Mouse (Mus musculus): ENCODE measurements around the gene Radil. TPM values are rescaled to one million over a fixed set of nuclear protein-coding genes. Genes with fewer than 3 reads are reported as not detected.

The Radil gene
- polyA plus RNA-seq, 1 experiment from 2014 or later = 3.5 TPM

DNA sequence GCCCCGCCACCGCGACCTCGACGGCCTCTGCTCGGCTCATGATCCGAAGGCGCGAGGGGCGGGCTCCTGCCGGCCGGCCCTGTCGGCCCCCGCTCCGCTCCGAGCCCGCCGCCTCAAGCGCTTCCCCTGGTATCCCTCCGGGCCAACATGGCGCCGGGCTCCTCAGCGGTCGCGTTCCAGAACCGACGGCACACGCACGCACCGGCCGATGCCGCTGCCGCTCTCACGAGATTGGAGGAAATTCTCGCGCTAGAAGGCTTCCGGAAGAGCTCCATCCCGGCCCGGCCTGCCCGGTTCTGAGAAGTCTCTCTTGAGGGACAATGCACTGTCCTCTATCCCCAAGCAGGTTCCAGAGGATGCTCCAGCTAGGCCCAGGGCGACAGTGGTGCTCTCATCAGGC lies 21.0 kb downstream of the Radil start, which contains the start of gene Papolb:
Papolb (minus strand) TSS at position 162 of the 400 bp plus-strand sequence.
- no peaks in the 10 kb centered on the region for H3K9me3 ChIP-seq
- peaks cover 34% of the 10 kb centered on the region for H3K27me3 ChIP-seq
- no peaks in the 10 kb centered on the region for H3K36me3 ChIP-seq
- H3K27ac ChIP-seq = no peak within 1 kb of the TSS
- H3K4me3 ChIP-seq = peak within 1 kb of the TSS; percentile 23
- H3K4me1 ChIP-seq = peaks cover 14% of the 10 kb centered on the region
- ATAC-seq (ENCODE audit: borderline replicate concordance, extremely low read depth, low FRiP score, low TSS enrichment) = peak; percentile 57; the same call in 1 of the 2 replicates
- peak within 1 kb of the TSS; percentile 47 for H3K4me2 ChIP-seq
- no peak within 1 kb of the TSS for H3K9ac ChIP-seq
- 36% methylated on average over 41 of the region's 41 CpGs for WGBS

DNA sequence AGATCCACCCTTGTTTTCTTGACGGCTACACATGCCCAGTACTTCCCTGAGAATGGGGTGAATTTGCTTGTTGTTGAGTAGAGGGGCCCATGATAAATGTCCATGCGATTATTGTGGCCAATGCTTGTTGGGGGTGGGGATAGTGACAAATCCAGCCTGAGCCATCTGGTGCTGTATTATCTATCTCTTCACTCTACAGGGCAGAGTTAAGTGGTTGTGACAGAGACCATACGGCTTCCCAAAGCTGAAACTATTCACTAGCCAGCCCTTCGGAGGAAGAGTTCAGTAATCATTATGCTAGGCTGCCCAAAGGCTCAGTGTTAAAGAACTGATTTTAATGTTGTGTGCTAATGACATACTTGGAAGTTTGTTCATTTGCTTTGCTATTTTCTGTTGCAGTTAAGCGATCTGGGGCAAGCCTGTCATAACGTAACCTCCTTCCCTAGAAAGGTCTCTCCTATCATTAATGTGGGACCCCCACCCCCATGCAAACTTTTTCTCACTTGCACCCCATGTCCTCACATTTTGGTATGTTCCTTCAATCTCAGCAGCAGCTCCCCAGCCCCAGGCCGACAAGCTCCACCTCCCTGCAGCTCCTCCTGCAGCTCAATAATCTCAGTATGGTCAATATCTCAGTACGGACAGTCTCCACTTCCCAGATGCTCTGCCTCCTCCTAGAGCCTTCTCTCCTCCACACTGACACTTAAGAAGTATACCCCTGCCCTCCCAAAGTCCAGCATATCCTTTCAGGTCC lies 26.0 kb downstream of the Radil start:
- Histone ChIP-seq H3K27ac (peak overlapping the region; percentile 83), H3K4me1 (peaks cover 15% of the 10 kb centered on the region), H3K9me3 (no peaks in the 10 kb centered on the region), H3K27me3 (peaks cover 20% of the 10 kb centered on the region), H3K36me3 (no peaks in the 10 kb centered on the region), H3K4me2 (peak overlapping the region; percentile 6; the same call in 1 of the 2 replicates), H3K9ac (no peak overlapping the region), H3K4me3 (no peak overlapping the region)
- peak; percentile 91; the same call in 1 of the 2 replicates for ATAC-seq (ENCODE audit: borderline replicate concordance, extremely low read depth, low FRiP score, low TSS enrichment)
- 41% methylated on average over 8 of the region's 8 CpGs for WGBS

- WGBS = 74% methylated on average over 11 of the region's 11 CpGs
- H3K9ac ChIP-seq = no peak overlapping the region
- ATAC-seq (ENCODE audit: borderline replicate concordance, extremely low read depth, low FRiP score, low TSS enrichment) = no peak
Measured at GRCm38 (mm10) chr5:142521195-142521866, 29.6 kb downstream of the Radil start.

DNA sequence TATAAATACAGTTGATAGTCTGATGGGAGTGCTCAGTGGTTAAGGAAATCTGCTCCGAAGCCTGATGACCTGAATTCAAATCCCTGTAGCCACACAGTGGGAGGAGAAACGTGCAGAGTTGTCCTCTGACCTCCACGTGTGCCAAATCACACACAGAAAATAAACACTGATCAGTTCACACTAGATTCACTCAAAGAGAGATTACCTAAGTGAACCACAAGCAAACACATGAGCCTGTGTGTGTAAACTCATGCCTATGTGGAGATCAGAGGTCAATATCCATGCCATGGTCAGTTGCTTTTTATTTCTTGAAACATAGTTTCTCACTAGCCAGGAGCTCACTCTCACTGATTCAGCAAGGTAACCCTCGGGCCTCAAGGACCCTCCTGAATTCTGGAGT lies 30.5 kb downstream of the Radil start:
- no peak overlapping the region for H3K27ac ChIP-seq
- H3K27me3 ChIP-seq = no peaks in the 10 kb centered on the region
- WGBS = 45% methylated on average over 4 of the region's 4 CpGs
- H3K36me3 ChIP-seq = no peaks in the 10 kb centered on the region
- no peak overlapping the region for H3K4me3 ChIP-seq
- no peak overlapping the region for H3K4me2 ChIP-seq
- H3K9me3 ChIP-seq = no peaks in the 10 kb centered on the region
- no peak overlapping the region for H3K9ac ChIP-seq
- peaks cover 22% of the 10 kb centered on the region for H3K4me1 ChIP-seq
- no peak for ATAC-seq (ENCODE audit: borderline replicate concordance, extremely low read depth, low FRiP score, low TSS enrichment)

More at GRCm38 (mm10) chr5:142521195-142521866, 29.6 kb downstream of the Radil start:
- no peak overlapping the region for H3K4me3 ChIP-seq
- no peak overlapping the region for H3K4me2 ChIP-seq
- H3K36me3 ChIP-seq = no peaks in the 10 kb centered on the region
- H3K9me3 ChIP-seq = no peaks in the 10 kb centered on the region
- no peak overlapping the region for H3K27ac ChIP-seq
- peaks cover 30% of the 10 kb centered on the region for H3K4me1 ChIP-seq
- H3K27me3 ChIP-seq = no peaks in the 10 kb centered on the region

DNA sequence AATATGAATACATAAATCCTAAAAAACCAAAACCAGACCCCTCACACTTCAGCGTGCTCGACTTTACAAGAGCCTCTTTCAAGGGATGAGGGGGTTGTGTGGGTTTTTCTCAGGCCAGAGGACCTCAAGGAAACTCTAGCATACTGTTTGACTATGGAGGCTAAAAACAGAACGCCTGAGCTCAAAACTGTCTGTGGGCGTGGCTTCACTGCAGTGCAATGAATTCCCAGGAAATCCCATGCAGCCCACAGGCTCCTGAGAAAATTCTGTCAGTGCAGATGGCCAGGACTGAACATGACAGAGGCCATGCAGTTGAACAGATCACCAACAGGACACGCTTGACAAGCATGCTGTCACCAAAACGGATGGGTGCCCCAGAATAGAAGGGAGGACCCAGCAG lies 31.9 kb downstream of the Radil start:
- Histone ChIP-seq H3K9ac (no peak overlapping the region), H3K27me3 (no peaks in the 10 kb centered on the region), H3K36me3 (no peaks in the 10 kb centered on the region), H3K9me3 (no peaks in the 10 kb centered on the region), H3K4me3 (no peak overlapping the region), H3K4me1 (peaks cover 16% of the 10 kb centered on the region), H3K4me2 (no peak overlapping the region), H3K27ac (no peak overlapping the region)
- 0 out of 2 replicates have a peak, but pooled peaks have one; percentile 25 for ATAC-seq (ENCODE audit: borderline replicate concordance, extremely low read depth, low FRiP score, low TSS enrichment)
- 42% methylated on average over 6 of the region's 6 CpGs for WGBS

DNA sequence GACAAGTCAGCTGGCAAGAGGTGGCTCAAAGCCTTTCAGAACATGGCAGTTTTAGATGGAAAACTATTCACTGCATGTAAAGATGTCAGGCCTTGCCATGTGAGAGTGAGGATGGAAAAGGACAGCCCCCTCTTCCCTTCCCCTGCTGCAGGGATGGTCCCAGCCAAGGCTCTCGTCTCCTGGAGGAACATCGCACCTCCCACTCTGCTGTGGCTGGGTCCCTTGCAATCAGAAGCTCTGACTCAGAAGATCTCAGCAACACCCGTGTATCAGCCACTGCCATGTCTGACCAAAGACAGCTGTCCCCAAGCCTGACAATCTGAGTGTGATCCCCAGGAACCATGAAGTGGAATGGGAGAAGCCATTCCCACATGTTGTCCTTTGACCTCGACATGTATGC lies 38.8 kb downstream of the Radil start:
- no peak for ATAC-seq (ENCODE audit: borderline replicate concordance, extremely low read depth, low FRiP score, low TSS enrichment)
- Histone ChIP-seq H3K4me3 (no peak overlapping the region), H3K9me3 (no peaks in the 10 kb centered on the region), H3K27ac (no peak overlapping the region), H3K4me1 (peaks cover 13% of the 10 kb centered on the region), H3K4me2 (no peak overlapping the region), H3K27me3 (no peaks in the 10 kb centered on the region), H3K36me3 (no peaks in the 10 kb centered on the region), H3K9ac (no peak overlapping the region)
- WGBS = 59% methylated on average over 4 of the region's 4 CpGs

DNA sequence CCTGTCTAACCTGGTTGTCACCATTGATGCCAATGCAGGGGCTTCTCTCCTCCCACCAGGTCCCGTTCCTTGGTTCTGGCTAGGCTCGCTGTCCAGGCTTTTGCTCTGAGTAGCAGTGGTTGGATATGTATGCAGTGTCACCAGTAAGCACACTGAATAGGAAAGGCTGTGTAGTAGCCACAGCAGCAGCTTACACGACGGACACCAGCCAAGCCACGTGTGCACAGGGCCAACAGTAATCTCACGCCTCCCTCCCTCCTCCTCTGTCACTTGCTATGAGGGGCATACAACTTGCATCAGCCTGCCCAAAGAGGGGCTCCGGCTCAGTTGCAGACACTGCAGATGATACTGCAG lies 40.9 kb downstream of the Radil start:
- Histone ChIP-seq H3K9me3 (no peaks in the 10 kb centered on the region), H3K4me2 (no peak overlapping the region), H3K4me3 (no peak overlapping the region), H3K9ac (no peak overlapping the region), H3K36me3 (no peaks in the 10 kb centered on the region), H3K4me1 (peaks cover 6% of the 10 kb centered on the region), H3K27me3 (no peaks in the 10 kb centered on the region), H3K27ac (no peak overlapping the region)
- 55% methylated on average over 7 of the region's 7 CpGs for WGBS
- ATAC-seq (ENCODE audit: borderline replicate concordance, extremely low read depth, low FRiP score, low TSS enrichment) = no peak

DNA sequence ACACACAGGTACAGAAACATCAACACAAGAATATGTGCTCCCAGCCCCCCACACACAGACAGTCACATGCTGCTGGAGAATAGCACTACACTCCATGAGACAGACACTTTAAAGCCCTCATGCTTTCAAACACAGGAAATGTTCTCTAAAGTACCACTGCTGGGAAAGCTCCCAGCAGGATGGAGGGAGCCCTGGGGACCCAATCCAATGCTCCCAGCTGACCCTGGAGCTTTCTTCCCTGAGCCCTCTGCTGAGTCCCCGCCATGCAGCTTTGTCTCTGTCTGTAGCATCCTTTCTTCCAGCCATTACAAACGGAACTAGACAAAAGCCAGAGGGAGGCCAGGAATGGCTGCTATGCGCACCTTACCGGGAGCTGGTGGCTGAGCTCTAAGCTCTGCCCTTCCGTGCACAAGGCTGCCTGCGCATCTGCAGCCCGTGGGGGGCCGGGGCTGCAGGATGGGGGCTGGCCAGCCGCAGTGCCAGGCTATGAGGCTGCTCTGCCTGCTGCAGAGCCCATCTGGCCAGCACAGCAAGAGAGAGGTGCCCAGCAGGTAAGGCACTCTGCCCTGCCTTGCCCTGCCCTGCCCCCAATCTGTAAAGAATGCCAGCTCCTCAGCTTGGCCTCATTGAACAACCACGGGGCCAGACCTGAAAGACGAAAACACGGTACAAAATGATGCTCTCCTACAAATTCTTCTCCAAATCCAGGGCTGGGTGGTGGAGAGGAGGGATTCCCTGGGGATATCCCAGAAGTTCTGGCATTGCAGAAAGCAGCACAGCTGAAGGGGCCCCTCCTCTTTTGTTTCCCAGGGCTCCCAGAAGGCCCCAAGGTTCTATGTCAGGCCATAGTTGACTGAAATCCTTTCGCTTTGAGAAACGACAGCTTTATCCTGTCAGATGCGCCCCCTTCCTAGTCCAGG lies 41.5 kb downstream of the Radil start:
- H3K27ac ChIP-seq = 0 out of 2 replicates have a peak overlapping the region, but pooled peaks have one; percentile 39
- peaks cover 6% of the 10 kb centered on the region for H3K4me1 ChIP-seq
- no peak overlapping the region for H3K9ac ChIP-seq
- no peaks in the 10 kb centered on the region for H3K27me3 ChIP-seq
- H3K9me3 ChIP-seq = no peaks in the 10 kb centered on the region
- ATAC-seq (ENCODE audit: borderline replicate concordance, extremely low read depth, low FRiP score, low TSS enrichment) = no peak
- H3K4me3 ChIP-seq = no peak overlapping the region
- no peaks in the 10 kb centered on the region for H3K36me3 ChIP-seq
- WGBS = 27% methylated on average over 15 of the region's 15 CpGs
- H3K4me2 ChIP-seq = no peak overlapping the region

GRCm38 (mm10) chr5:142505695-142506423 lies 45.0 kb downstream of the Radil start:
- H3K27ac ChIP-seq = no peak overlapping the region
- no peak overlapping the region for H3K4me3 ChIP-seq
- no peaks in the 10 kb centered on the region for H3K27me3 ChIP-seq
- peaks cover 6% of the 10 kb centered on the region for H3K4me1 ChIP-seq
- no peak overlapping the region for H3K9ac ChIP-seq
- no peaks in the 10 kb centered on the region for H3K36me3 ChIP-seq
- no peak for ATAC-seq (ENCODE audit: borderline replicate concordance, extremely low read depth, low FRiP score, low TSS enrichment)
- no peaks in the 10 kb centered on the region for H3K9me3 ChIP-seq
- no peak overlapping the region for H3K4me2 ChIP-seq
- 62% methylated on average over 3 of the region's 3 CpGs for WGBS

- no peak for ATAC-seq (ENCODE audit: borderline replicate concordance, extremely low read depth, low FRiP score, low TSS enrichment)
- 60% methylated on average over 3 of the region's 3 CpGs for whole genome bisulfite sequencing
- Histone ChIP-seq H3K9ac (no peak overlapping the region), H3K9me3 (no peaks in the 10 kb centered on the region), H3K4me3 (no peak overlapping the region), H3K4me2 (no peak overlapping the region), H3K36me3 (no peaks in the 10 kb centered on the region), H3K27ac (no peak overlapping the region), H3K4me1 (peaks cover under 1% of the 10 kb centered on the region), H3K27me3 (no peaks in the 10 kb centered on the region)
Measured at GRCm38 (mm10) chr5:142504175-142504574, 46.7 kb downstream of the Radil start.

GRCm38 (mm10) chr5:142502414-142502813 lies 48.5 kb downstream of the Radil start:
- Histone ChIP-seq H3K9ac (no peak overlapping the region), H3K4me2 (no peak overlapping the region), H3K9me3 (no peaks in the 10 kb centered on the region), H3K4me1 (no peaks in the 10 kb centered on the region), H3K27me3 (no peaks in the 10 kb centered on the region), H3K4me3 (no peak overlapping the region), H3K36me3 (no peaks in the 10 kb centered on the region), H3K27ac (no peak overlapping the region)
- WGBS = 5% methylated on average over 3 of the region's 3 CpGs
- ATAC-seq (ENCODE audit: borderline replicate concordance, extremely low read depth, low FRiP score, low TSS enrichment) = peak; percentile 78; the same call in 1 of the 2 replicates
